Mouse (Mus musculus) MEL (cell line): ENCODE data around the gene Pigs. TPM values are rescaled to one million over a fixed set of nuclear protein-coding genes. Genes with fewer than 3 reads are reported as not detected.

Source experiments
- DNase-seq: peaks from one replicate; pipeline ENCODE4 v3.0.0; 2011; ENCODE audit warnings: low read depth, low spot score
- H3K27ac ChIP-seq: 2 replicates; pipeline ENCODE4 v1.5.1; 2012; ENCODE audit warnings: low read depth, mild to moderate bottlenecking, control low read depth, low read length, moderate library complexity; ENCODE audit not compliant: control insufficient read depth
- H3K27me3 ChIP-seq, 2 experiments: fragments of 150-350 bp in 1 of 2; sonication (generic) in 1 of 2; 2 replicates each; pipeline ENCODE4 v1.6.1; 2012; ENCODE audit warnings: low read length in 2 of 2, mild to moderate bottlenecking in 2 of 2, improper control_type of control experiment in 1 of 2, moderate library complexity in 1 of 2; ENCODE audit not compliant: insufficient read depth in 2 of 2, control insufficient read depth in 1 of 2
- H3K36me3 ChIP-seq, 2 experiments: 2 replicates each; pipeline ENCODE4 v1.6.1; 2012 to 2014; ENCODE audit warnings: low read length in 2 of 2, improper control_type of control experiment in 1 of 2, inconsistent platforms in 1 of 2, mild to moderate bottlenecking in 1 of 2; ENCODE audit not compliant: insufficient read depth in 2 of 2, control insufficient read depth in 1 of 2
- H3K4me1 ChIP-seq, 2 experiments: fragments of 150-350 bp in 1 of 2; sonication (generic) in 1 of 2; 2 replicates each; pipeline ENCODE4 v1.6.1; 2012; ENCODE audit warnings: low read length in 2 of 2, improper control_type of control experiment in 1 of 2, mild to moderate bottlenecking in 1 of 2; ENCODE audit not compliant: insufficient read depth in 2 of 2, control insufficient read depth in 1 of 2
- H3K4me3 ChIP-seq, 2 experiments: fragments of 150-350 bp in 1 of 2; sonication (generic) in 1 of 2; 2 replicates each; pipeline ENCODE4 v1.5.1; 2012; ENCODE audit warnings: low read depth in 2 of 2, low read length in 2 of 2, mild to moderate bottlenecking in 2 of 2, moderate library complexity in 2 of 2, control low read depth in 1 of 2, improper control_type of control experiment in 1 of 2; ENCODE audit not compliant: control insufficient read depth in 1 of 2, insufficient read depth in 1 of 2
- H3K79me2 ChIP-seq: 2 replicates; pipeline ENCODE4 v1.6.1; 2012; ENCODE audit warnings: mild to moderate bottlenecking, low read length, moderate library complexity; ENCODE audit not compliant: control insufficient read depth, poor library complexity, insufficient read depth
- H3K9ac ChIP-seq: 2 replicates; pipeline ENCODE4 v1.6.1; 2012; ENCODE audit warnings: low read depth, mild to moderate bottlenecking, control low read depth, low read length, moderate library complexity; ENCODE audit not compliant: control insufficient read depth, poor library complexity, severe bottlenecking
- H3K9me3 ChIP-seq: fragments of 150-350 bp; sonication (generic); replicated peaks from 2 replicates; pipeline ENCODE4 v1.6.1; 2012; ENCODE audit warnings: mild to moderate bottlenecking, low read length, improper control_type of control experiment, moderate library complexity; ENCODE audit not compliant: insufficient read depth
- EP300 ChIP-seq, 2 experiments: IDR thresholded peaks; 2 replicates each; pipeline ENCODE4 v1.6.1; 2011; ENCODE audit warnings: improper control_type of control experiment in 2 of 2, low read length in 2 of 2, low read depth in 1 of 2, mild to moderate bottlenecking in 1 of 2
- GABPA ChIP-seq: IDR thresholded peaks from 2 replicates; pipeline ENCODE4 v1.6.1; 2012; ENCODE audit warnings: low read depth, mild to moderate bottlenecking, inconsistent platforms, low read length, improper control_type of control experiment, moderate library complexity
- HCFC1 ChIP-seq: IDR thresholded peaks from 2 replicates; pipeline ENCODE4 v1.6.1; 2012; ENCODE audit warnings: low read depth, mild to moderate bottlenecking, inconsistent platforms, low read length, improper control_type of control experiment, moderate library complexity
- JUND ChIP-seq: IDR thresholded peaks from 2 replicates; pipeline ENCODE4 v1.6.1; 2011; ENCODE audit warnings: low read depth, mild to moderate bottlenecking, improper control_type of control experiment, low read length
- MAX ChIP-seq: IDR thresholded peaks from 2 replicates; pipeline ENCODE4 v1.6.1; 2011; ENCODE audit warnings: low read length, improper control_type of control experiment
- MAZ ChIP-seq: IDR thresholded peaks from 2 replicates; pipeline ENCODE4 v1.6.1; 2012; ENCODE audit warnings: low read depth, mild to moderate bottlenecking, inconsistent platforms, low read length, improper control_type of control experiment
- MXI1 ChIP-seq: IDR thresholded peaks from 2 replicates; pipeline ENCODE4 v1.6.1; 2011; ENCODE audit warnings: mild to moderate bottlenecking, low read depth, low read length, improper control_type of control experiment
- MYB ChIP-seq: IDR thresholded peaks from 2 replicates; pipeline ENCODE4 v1.6.1; 2011; ENCODE audit warnings: mild to moderate bottlenecking, low read depth, low read length, improper control_type of control experiment
- SIN3A ChIP-seq: IDR thresholded peaks from 2 replicates; pipeline ENCODE4 v1.6.1; 2012; ENCODE audit warnings: low read length, improper control_type of control experiment, inconsistent platforms
- SMC3 ChIP-seq: IDR thresholded peaks from 2 replicates; pipeline ENCODE4 v1.6.1; 2011; ENCODE audit warnings: low read depth, low read length, improper control_type of control experiment
- USF2 ChIP-seq, 2 experiments: IDR thresholded peaks; 2 replicates each; pipeline ENCODE4 v1.6.1; 2011 to 2012; ENCODE audit warnings: improper control_type of control experiment in 2 of 2, low read length in 2 of 2, borderline replicate concordance in 1 of 2, inconsistent platforms in 1 of 2, low read depth in 1 of 2, mild to moderate bottlenecking in 1 of 2; ENCODE audit not compliant: insufficient read depth in 1 of 2
- polyA plus RNA-seq, 2 experiments: library from polyadenylated mRNA; stranded (reverse) in 1 of 2; unstranded in 1 of 2; fragments of >175 nt in 1 of 2; fragments of >200 nt in 1 of 2; gene quantifications; 2 replicates each; pipeline versions ENCODE4 v1.2.1 to v1.2.4; 2012; ENCODE audit warnings: low replicate concordance in 2 of 2, low read depth in 1 of 2; ENCODE audit not compliant: insufficient read length in 2 of 2, insufficient read depth in 1 of 2, missing spikeins in 1 of 2
- total RNA-seq: library from RNA; depleted of rRNA; stranded (reverse); fragments of 300-350 nt; gene quantifications from 2 replicates; pipeline ENCODE4 v1.2.3, GENCODE M21; 2012

Gene Pigs
- total and polyA plus RNA-seq, 3 experiments = 28.5 to 97.1 (median 51.2) TPM

DNA sequence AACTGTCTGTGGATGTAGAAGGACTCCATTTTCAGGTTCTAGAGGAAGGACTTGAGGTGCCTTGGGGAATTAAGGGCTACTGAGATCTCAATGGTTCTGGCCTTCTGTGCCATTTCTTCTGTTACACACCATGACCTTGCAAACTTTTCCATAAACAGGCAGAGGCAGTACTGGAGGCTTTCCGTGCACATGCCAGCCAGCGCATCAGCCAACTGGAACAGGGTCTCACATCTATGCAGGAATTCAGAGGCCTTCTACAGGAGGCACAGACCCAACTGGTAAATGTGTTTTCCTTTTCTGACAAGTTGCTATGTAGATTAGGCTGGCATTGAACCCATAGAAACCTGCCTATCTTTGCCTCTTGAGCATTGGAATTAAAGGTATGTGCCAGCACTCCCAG is 14.6 kb upstream of the Pigs start:
- Histone ChIP-seq H3K36me3 (peaks cover 0 to 58% of the 10 kb centered on the region in 2 experiments; a peak in 2 of 4 replicates), H3K4me3 (no peak overlapping the region)

DNA sequence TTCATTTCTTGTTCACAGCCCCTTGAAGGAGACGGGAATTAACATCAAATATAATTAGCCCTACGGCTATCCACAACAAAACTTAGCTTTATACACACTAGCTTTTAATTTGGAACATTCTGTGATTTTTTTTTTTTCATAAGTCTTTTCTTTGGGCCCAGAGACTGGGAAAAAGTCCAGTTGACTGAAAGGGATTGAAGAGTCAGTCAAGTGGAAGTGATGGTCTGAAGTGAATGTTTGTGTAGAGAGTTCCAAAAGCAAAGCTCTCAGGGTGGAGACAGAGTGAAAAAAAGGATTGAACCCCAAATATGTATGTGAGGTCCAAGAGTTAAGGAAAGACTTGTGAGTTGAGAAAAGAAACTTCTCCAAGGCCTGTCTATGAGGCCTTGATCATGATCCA is 9.8 kb upstream of the Pigs start:
- DNase-seq = no peak
- no peaks in the 10 kb centered on the region for H3K9me3 ChIP-seq

More for the DNA sequence above, 14.6 kb upstream of the Pigs start:
- no peaks in the 10 kb centered on the region for H3K27me3 ChIP-seq
- DNase-seq = no peak
- TF ChIP-seq MXI1 (no peak), MAZ (no peak), MAX (no peak), HCFC1 (no peak)
- TF ChIP-seq, all 39 proteins: peak for 0
- H3K9me3 ChIP-seq = no peaks in the 10 kb centered on the region
- H3K79me2 ChIP-seq = no peaks in the 10 kb centered on the region
- no peak overlapping the region for H3K27ac ChIP-seq
- no peaks in the 10 kb centered on the region for H3K4me1 ChIP-seq
- no peak overlapping the region for H3K9ac ChIP-seq

DNA sequence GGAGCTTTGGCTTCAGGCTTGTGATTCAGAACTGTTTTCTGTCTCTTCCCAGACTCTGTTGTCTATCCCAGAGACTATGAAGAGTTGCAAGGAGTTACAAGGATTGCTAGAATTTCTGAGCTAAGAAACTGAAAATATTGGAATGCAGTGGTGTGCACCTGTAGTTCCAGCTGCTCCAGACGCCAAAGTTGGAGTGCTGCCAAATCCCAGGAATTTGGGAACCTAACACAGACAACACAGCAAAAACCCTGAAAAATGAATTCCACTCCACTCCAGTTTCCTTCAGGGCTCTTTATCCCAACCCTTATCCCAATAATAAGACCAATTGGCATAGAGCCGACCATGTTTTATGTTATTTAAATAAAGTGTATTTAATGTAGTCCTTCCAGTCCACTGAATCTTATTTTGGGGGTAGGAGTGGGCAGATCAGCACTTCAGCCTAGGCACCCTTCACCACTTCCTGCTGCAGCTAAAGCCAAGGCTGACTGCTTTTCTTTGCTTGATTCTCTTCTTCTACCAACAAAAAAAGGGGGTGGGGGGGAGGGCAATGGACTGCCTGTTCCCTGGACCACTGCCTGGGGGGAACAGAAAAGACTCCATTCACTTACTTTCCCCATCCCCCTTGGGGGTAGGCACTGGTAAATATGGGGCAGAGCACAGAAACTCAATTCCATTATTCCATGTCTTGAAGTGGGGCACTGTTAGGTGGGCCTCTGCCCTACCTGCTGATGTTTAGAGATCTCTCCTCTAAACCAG is 6.0 kb upstream of the Pigs start:
- Histone ChIP-seq H3K27ac (no peak overlapping the region), H3K27me3 (no peaks in the 10 kb centered on the region), H3K79me2 (no peaks in the 10 kb centered on the region), H3K4me1 (peaks cover 2 to 3% of the 10 kb centered on the region in 2 experiments; a peak in 2 of 4 replicates), H3K9ac (no peak overlapping the region), H3K36me3 (peaks cover 5 to 19% of the 10 kb centered on the region in 2 experiments; a peak in 3 of 4 replicates), H3K9me3 (no peaks in the 10 kb centered on the region), H3K4me3 (no peak overlapping the region)
- no peak for DNase-seq
- TF ChIP-seq SMC3 (no peak), JUND (no peak), MAZ (no peak), USF2 (IDR thresholded peaks at IDR 0.05; ENCODE audit: borderline replicate concordance in 1 of 2, insufficient read depth in 1 of 2, low read depth in 1 of 2, low read length in 2 of 2) (no peak)

More for the DNA sequence above, 9.8 kb upstream of the Pigs start:
- Histone ChIP-seq H3K27me3 (no peaks in the 10 kb centered on the region), H3K9ac (no peak overlapping the region), H3K4me3 (no peak overlapping the region), H3K27ac (no peak overlapping the region), H3K79me2 (no peaks in the 10 kb centered on the region), H3K4me1 (peaks cover 2 to 3% of the 10 kb centered on the region in 2 experiments; a peak in 2 of 4 replicates), H3K36me3 (peaks cover 5 to 51% of the 10 kb centered on the region in 2 experiments; a peak in 3 of 4 replicates)
- TF ChIP-seq EP300 (IDR thresholded peaks at IDR 0.05; ENCODE audit: low read depth in 1 of 2, low read length in 2 of 2) (no peak), MYB (no peak), GABPA (no peak), SIN3A (no peak), JUND (no peak)
